Mouse (Mus musculus) limb, embryonic 12.5 days (tissue): ENCODE results near the gene Olfr1058. TPM values are rescaled to one million over a fixed set of nuclear protein-coding genes. Genes with fewer than 3 reads are reported as not detected.

Source experiments
- polyA plus RNA-seq: library from polyadenylated mRNA; unstranded; fragments of >200 nt; fragmentation: Nextera tagmentation; extraction: Ambion mirVana; gene quantifications from 2 replicates; pipeline ENCODE4 v1.2.1, GENCODE M21; 2016

The Olfr1058 gene
- polyA plus RNA-seq, 1 experiment from 2014 or later = not detected

Other genes starting within 250 kb of the Olfr1058 start
- not detected in 2 replicates for gene Olfr1040, start 241.8 kb downstream of the Olfr1058 start, polyA plus RNA-seq
- not detected in 2 replicates for gene Olfr1042, start 226.7 kb downstream of the Olfr1058 start, polyA plus RNA-seq
- not detected in 2 replicates for gene Olfr1043, start 221.0 kb downstream of the Olfr1058 start, polyA plus RNA-seq
- gene Olfr1044, start 210.7 kb downstream of the Olfr1058 start, polyA plus RNA-seq = not detected in 2 replicates
- gene Olfr52, start 202.9 kb downstream of the Olfr1058 start, polyA plus RNA-seq = not detected in 2 replicates
- gene Olfr1045, start 185.6 kb downstream of the Olfr1058 start, polyA plus RNA-seq = not detected in 2 replicates
- not detected in 2 replicates for gene Olfr1046, start 169.2 kb downstream of the Olfr1058 start, polyA plus RNA-seq
- not detected in 2 replicates for gene Olfr1047, start 157.2 kb downstream of the Olfr1058 start, polyA plus RNA-seq
- gene Olfr1048, start 148.3 kb downstream of the Olfr1058 start, polyA plus RNA-seq = not detected in 2 replicates
- not detected in 2 replicates for gene Olfr1049, start 130.2 kb downstream of the Olfr1058 start, polyA plus RNA-seq
- gene Olfr1051, start 109.5 kb downstream of the Olfr1058 start, polyA plus RNA-seq = not detected in 2 replicates
- gene Olfr1052, start 96.1 kb downstream of the Olfr1058 start, polyA plus RNA-seq = not detected in 2 replicates
- not detected in 2 replicates for gene Olfr1053, start 73.3 kb downstream of the Olfr1058 start, polyA plus RNA-seq
- not detected in 2 replicates for gene Olfr1054, start 53.1 kb downstream of the Olfr1058 start, polyA plus RNA-seq
- gene Olfr1055, start 38.3 kb downstream of the Olfr1058 start, polyA plus RNA-seq = not detected in 2 replicates
- not detected in 2 replicates for gene Olfr1056, start 26.1 kb downstream of the Olfr1058 start, polyA plus RNA-seq
- not detected in 2 replicates for gene Olfr1057, start 10.2 kb downstream of the Olfr1058 start, polyA plus RNA-seq
- not detected in 2 replicates for gene Olfr1061, start 25.5 kb upstream of the Olfr1058 start, polyA plus RNA-seq
- not detected in 2 replicates for gene Olfr1062, start 38.2 kb upstream of the Olfr1058 start, polyA plus RNA-seq
- not detected in 2 replicates for gene Olfr1065, start 62.0 kb upstream of the Olfr1058 start, polyA plus RNA-seq
- not detected in 2 replicates for gene Olfr1066, start 67.7 kb upstream of the Olfr1058 start, polyA plus RNA-seq
- not detected in 2 replicates for gene Olfr228, start 98.8 kb upstream of the Olfr1058 start, polyA plus RNA-seq
- not detected in 2 replicates for gene Olfr1076, start 119.9 kb upstream of the Olfr1058 start, polyA plus RNA-seq
- not detected in 2 replicates for gene Olfr1079, start 153.9 kb upstream of the Olfr1058 start, polyA plus RNA-seq
- not detected in 2 replicates for gene Olfr1080, start 169.7 kb upstream of the Olfr1058 start, polyA plus RNA-seq
- not detected in 2 replicates for gene Olfr1082, start 210.4 kb upstream of the Olfr1058 start, polyA plus RNA-seq